Comparison of ENCODE assay signal across 18 mouse cellular contexts in the genomic region with DNA sequence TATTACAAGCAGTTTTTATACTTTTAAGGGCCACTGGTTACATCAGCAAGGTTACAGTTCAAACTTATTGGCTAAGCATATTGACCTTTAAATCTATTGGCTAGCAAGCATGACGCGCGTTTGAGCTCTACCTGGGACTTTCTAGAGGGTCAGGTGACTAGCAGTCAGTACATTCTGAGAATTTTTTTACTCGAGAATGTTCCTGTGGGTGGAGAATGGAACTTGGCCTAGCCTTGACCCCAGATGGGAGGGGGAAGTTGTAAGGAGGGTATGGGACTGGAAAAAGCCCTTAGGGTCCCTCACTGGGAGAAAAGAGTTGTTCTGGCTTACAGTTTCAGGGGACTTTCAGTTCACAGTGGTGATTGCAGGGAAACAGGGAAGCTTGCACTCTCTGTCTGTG. TPM values are rescaled to one million over a fixed set of nuclear protein-coding genes. Genes with fewer than 3 reads are reported as not detected.
"Had no signal": no experiment of that assay in that cellular context is flagged by ENCODE, and none has a peak within 500 bp of the region (broad histone marks: within the 10 kb centered on the region; RNA-seq: fewer than 3 reads in every experiment).

No protein-coding gene starts in this region.

- H3K36me3 ChIP-seq: lung, embryonic 15.5 days; midbrain, embryonic 10.5 days; midbrain, embryonic 12.5 days; neural tube, embryonic 13.5 days; neural tube, embryonic 15.5 days had no signal

- H3K4me3 ChIP-seq: lung, embryonic 15.5 days; midbrain, embryonic 10.5 days; midbrain, embryonic 12.5 days; myocyte; neural tube, embryonic 13.5 days; neural tube, embryonic 15.5 days had no signal

- H3K9me3 ChIP-seq: lung, embryonic 15.5 days; midbrain, embryonic 12.5 days had no signal

- H3K9ac ChIP-seq: lung, embryonic 15.5 days; midbrain, embryonic 12.5 days; neural tube, embryonic 13.5 days; neural tube, embryonic 15.5 days had no signal

- H3K4me2 ChIP-seq: lung, embryonic 15.5 days; midbrain, embryonic 12.5 days; neural tube, embryonic 13.5 days; neural tube, embryonic 15.5 days had no signal

- DNase-seq: lung, adult 2 months; lung, postnatal 10 days; lung, postnatal 4 days; midbrain, embryonic 14.5 days; retina, postnatal 1 day; right cerebral cortex, adult 18-20 months; spleen, adult 18-20 months; thymus, adult 18-20 months; thymus, postnatal 14 days; thymus, postnatal 36 days had no signal

- ATAC-seq: midbrain, embryonic 16.5 days had no signal

- H3K27ac ChIP-seq: lung, embryonic 15.5 days; midbrain, embryonic 10.5 days; midbrain, embryonic 12.5 days; neural tube, embryonic 13.5 days; neural tube, embryonic 15.5 days had no signal

- H3K27me3 ChIP-seq: lung, embryonic 15.5 days; midbrain, embryonic 12.5 days; neural tube, embryonic 13.5 days; neural tube, embryonic 15.5 days had no signal

- H3K4me1 ChIP-seq: lung, embryonic 15.5 days; midbrain, embryonic 12.5 days; neural tube, embryonic 13.5 days; neural tube, embryonic 15.5 days had no signal

RNA-seq across cellular contexts. Expression of gene Wif1, which starts 22.3 kb away (rescaled TPM):
- polyA plus RNA-seq: thymus, postnatal 0 days had no signal
